Mouse (Mus musculus) CH12.LX (cell line): ENCODE measurements at regions not wholly inside any gene's neighbourhood (a gene's known extent, or its start where the extent isn't known, plus 50 kb on each side); places are given as distances from the start of the nearest gene placed in this dataset.

ENCODE experiments used
- BHLHE40 ChIP-seq: IDR thresholded peaks from 2 replicates; pipeline ENCODE4 v1.6.1; 2011; ENCODE audit warnings: mild to moderate bottlenecking, low read depth, low read length, improper control_type of control experiment
- HCFC1 ChIP-seq: IDR thresholded peaks from 2 replicates; pipeline ENCODE4 v1.6.1; 2012; ENCODE audit warnings: low read depth, mild to moderate bottlenecking, inconsistent platforms, low read length, improper control_type of control experiment
- JUN ChIP-seq: IDR thresholded peaks from 2 replicates; pipeline ENCODE4 v1.6.1; 2011; ENCODE audit warnings: low read depth, mild to moderate bottlenecking, low read length, improper control_type of control experiment, moderate library complexity; ENCODE audit not compliant: insufficient read depth
- NRF1 ChIP-seq: IDR thresholded peaks from 2 replicates; pipeline ENCODE4 v1.6.1; 2014; ENCODE audit warnings: low read depth, mild to moderate bottlenecking, inconsistent platforms, low read length, improper control_type of control experiment, moderate library complexity
- POLR2A ChIP-seq: IDR thresholded peaks from 2 replicates; pipeline ENCODE4 v1.6.1; 2011; ENCODE audit warnings: low read depth, mild to moderate bottlenecking, improper control_type of control experiment, low read length
- ZNF384 ChIP-seq: IDR thresholded peaks from 2 replicates; pipeline ENCODE4 v1.6.1; 2012; ENCODE audit warnings: low read depth, low read length, improper control_type of control experiment, inconsistent platforms

DNA sequence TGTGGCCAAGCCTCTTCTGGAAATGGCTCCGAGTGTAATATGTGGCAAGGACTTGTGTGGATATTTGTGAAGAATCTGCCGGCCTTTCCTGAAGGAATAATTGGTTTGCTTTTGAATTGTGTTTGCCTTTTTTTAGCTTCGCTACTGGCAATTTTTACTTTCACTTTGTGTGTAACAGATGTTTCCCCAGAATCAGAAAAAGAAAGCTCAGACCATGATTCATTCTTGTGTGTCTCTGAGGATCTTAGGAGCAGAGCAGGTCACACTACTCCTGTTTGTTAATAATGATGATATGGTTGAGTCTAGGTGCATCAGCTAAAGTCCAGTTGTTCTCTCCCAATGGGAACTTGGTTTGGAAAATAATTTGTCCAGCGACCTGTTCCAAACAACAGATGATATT is 961.3 kb upstream of the Slc39a10 start:
- no peak for TF ChIP-seq HCFC1
- TF ChIP-seq NRF1 = no peak
- no peak for TF ChIP-seq ZNF384
- no peak for TF ChIP-seq JUN
- TF ChIP-seq BHLHE40 = no peak
- TF ChIP-seq POLR2A = no peak
